Mouse (Mus musculus): Measurements from ENCODE around the gene Gm5617. TPM values are rescaled to one million over a fixed set of nuclear protein-coding genes. Genes with fewer than 3 reads are reported as not detected.

Gene Gm5617
- polyA plus RNA-seq, 1 experiment, result 37.8 TPM

Other genes with a start within 250 kb of the Gm5617 start
- 0.36 and 0.48 TPM in 2 replicates for gene Nxpe2, start 142.0 kb upstream of the Gm5617 start, polyA plus RNA-seq (2012; rRNA removed)
- gene Rexo2, start 14.8 kb upstream of the Gm5617 start, polyA plus RNA-seq (2012; rRNA removed), result 38.0 and 43.7 TPM in 2 replicates
- gene Rbm7, start 143 bp upstream of the Gm5617 start, polyA plus RNA-seq (2012; rRNA removed), result 21.9 and 24.4 TPM in 2 replicates
- gene Nnmt, start 109.7 kb downstream of the Gm5617 start, polyA plus RNA-seq (2012; rRNA removed), result 1.9 and 2.5 TPM in 2 replicates

Measured in large intestine, adult 2 months (tissue).